Mouse (Mus musculus) heart, postnatal 4 days (tissue): Measurements from ENCODE around the gene Stap2. TPM values are rescaled to one million over a fixed set of nuclear protein-coding genes. Genes with fewer than 3 reads are reported as not detected.

Experiments used
- DNase-seq: peaks from one replicate; pipeline ENCODE4 v3.0.0; 2021
- total RNA-seq, 2 experiments: library from RNA; stranded (reverse); gene quantifications; 2 replicates each; pipeline ENCODE4 v1.2.3; 2021

Gene Stap2
- total RNA-seq, 2 experiments from 2014 or later: 13.3 to 15.2 TPM

DNA sequence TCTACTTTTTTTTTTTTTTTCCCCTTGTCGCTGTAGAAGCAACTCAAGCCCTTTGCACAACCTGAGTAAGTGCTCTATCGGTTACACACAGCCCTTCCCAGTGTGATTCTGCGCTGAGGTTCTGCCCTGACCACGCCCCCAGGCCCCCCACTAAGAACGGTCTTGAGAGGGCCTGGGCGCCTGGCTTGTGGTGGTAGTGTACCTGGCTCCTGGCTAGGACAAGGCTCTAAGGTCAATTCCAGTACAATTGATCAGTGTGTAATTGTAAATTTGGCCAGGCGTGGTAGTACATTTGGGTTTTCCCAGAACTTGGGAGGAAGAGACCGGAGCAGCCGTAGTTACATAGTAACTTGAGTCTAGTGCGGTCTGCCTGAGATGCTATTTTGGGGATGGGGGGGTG, 1.6 kb upstream of the Stap2 start:
- no peak for DNase-seq

DNA sequence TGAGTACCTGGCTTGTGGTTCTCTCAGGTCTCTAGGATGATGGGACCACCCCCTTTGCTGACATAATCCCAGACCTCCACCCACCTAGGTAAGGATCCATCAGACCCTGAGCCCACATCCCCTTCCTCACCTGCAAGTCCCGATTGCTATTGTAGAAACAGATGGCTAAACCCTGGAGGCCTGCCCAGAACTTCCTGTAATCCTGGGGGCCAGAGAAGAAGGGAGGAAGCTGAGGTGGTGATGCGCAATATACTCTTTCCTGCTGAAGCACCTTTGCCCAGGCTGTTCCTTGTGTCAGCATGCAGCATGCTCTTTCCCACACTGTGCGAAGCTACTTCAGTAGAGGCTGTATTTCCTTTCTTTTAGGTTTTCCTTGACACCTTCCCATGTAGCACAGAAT, 2.4 kb downstream of the Stap2 start:
- no peak for DNase-seq

DNA sequence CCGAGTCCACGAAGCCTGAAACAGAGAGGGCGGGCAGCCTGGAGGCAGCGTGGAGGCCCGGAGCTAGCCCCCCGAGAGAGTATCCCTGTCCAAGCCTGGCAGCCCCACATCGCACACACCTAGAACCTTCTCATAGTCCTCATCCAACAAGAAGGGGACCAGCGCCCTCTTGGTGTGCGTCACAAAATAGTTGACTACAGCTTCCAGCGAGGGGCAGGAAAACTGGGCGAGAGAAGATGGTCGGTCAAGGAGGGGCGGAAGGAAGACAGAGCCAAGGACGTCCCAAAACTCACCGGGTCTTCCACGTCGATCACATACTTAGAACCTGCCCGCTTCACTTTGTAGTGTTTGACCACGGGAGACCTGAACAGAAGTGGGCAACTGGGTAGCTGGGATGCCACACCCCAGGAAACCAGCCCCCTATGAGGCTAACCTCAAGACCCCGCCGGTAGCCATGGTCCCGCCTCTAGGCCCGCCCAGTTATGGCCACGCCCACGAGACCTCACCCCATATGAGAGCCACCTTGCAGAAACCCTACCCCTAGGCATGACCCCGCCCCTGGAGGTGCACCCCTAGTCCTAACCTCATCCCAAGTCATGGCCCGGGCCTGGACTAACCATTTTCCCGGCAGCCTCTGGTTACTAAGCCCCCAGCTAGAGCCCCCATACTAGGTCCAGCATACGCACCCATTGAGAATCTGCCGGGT, 5.4 kb downstream of the Stap2 start:
- DNase-seq: no peak

- DNase-seq: no peak
Measured at GRCm38 (mm10) chr17:55996007-55996406, 9.4 kb downstream of the Stap2 start.

DNA sequence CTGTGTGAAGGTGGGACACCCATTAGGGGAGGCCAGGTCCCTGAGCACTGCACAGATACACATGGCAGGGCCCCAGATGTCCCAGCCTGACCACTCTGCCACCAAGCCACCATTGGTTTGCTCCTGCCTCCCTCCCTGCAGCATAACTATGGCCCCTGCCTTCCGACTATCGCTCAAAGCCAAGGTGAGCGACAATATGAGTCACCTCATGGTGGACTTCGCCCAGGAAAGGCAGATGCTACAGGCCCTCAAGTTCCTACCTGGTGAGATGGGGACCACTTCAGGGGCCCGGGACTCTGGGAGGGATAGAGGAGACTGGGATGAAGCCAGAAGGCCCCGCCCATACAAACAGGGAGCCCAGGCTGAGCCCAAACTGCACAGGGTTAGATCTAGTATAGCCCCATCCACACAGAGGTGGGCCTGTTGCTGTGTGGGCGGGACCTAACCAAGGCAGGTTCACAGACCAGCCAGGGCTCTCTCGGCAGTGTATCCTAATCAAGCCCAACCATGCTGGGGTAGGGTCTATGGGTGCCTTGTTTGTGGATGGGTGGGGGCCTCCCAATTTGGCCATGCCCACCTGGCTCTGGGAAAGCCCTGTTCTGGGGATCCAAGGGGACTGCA, 15.0 kb downstream of the Stap2 start:
- DNase-seq: no peak

DNA sequence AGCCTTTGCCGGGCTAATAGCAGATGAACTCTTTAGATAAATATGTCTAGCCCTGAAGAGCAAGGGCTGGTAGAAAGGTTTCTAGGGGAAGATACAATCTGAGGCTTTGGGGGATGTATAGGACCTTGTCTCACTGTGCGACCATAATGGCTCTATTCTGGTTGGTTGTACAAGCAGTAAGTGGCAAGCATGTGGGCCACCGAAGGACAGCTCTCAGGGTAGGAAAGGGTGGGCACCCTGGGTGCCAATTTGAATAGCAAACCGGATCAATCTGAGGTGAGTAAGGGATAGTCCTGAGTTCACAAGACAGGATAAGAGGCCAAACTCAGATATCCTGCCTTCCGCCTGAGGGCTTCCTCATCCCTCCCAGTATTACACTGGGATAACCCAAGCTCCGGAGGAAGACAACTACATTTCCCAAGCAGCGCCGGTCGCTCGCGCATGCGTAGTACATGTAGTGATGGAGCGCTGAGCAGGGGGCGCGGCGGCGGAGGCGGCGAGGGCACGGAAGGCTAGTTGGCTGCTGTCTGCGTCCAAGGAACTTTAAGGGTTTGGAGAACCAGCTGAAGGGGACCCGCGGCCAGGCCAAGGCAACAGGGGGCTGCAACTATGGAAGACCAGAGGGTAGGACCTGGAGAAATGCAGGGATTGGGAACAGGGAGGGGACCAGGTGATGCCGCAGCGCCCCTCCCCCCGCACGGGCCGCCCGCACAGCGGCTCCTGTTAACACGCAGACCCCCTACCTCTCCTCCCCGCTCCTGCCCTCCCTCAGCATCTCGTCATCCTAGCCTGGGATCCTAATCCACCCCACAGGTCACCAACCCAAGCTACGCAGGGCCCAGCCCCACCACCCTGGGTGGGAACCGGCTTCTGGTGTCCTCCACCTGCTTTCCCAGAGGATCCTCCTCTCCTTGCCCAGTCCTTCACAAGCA, 19.1 kb downstream of the Stap2 start, which contains the start of gene Fsd1:
TSS of gene Fsd1 (plus strand) at position 480 of the 932 bp plus-strand sequence.
- peak; percentile 63 for DNase-seq

DNA sequence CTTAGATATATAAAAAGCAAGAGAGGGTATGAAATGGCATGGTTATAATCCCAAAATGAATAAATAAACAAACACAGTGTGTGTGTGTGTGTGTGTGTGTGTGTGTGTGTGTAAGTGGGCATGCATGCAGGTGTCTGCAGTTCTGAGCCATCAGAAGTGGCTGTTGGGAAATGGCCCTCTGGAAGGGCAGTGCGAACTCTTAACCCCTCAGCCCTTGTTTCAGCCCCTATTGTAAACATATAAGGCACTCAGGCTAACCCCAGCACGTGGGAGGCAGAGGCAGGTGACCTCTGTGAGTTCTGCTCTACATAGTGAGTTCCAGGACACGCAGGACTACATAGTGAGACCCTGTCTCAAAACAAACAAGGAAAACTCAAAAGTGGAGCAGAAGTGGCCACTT, 28.1 kb downstream of the Stap2 start:
- no peak for DNase-seq

- peak; percentile 89 for DNase-seq
Measured at GRCm38 (mm10) chr17:55976255-55976862, 29.0 kb downstream of the Stap2 start.

DNA sequence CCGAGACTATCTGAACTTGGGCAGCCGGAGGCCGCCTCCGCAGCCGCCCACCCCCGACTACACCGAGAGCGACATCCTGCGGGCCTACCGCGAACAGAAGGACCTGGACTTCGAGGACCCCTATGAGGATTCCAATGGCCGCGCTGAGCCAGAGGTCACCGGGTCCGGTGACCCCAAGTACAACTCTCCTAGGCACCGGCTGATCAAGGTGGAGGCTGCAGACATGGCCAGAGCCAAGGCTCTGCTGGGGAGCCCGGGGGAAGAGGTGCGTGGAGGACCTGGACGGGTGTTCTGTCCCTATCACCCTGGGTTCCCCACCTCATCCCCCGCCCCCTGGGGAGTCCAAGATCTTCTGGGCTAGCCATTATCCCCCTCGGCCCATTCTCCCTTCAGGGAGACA, 33.9 kb downstream of the Stap2 start:
- no peak for DNase-seq

GRCm38 (mm10) chr17:55969966-55970891, 35.2 kb downstream of the Stap2 start, which contains the start of gene Shd:
Gene Shd (plus strand): TSS chr17:55970467.
- DNase-seq: peak; percentile 50

GRCm38 (mm10) chr17:55969560-55969959, 35.8 kb downstream of the Stap2 start:
- peak; percentile 36 for DNase-seq

DNA sequence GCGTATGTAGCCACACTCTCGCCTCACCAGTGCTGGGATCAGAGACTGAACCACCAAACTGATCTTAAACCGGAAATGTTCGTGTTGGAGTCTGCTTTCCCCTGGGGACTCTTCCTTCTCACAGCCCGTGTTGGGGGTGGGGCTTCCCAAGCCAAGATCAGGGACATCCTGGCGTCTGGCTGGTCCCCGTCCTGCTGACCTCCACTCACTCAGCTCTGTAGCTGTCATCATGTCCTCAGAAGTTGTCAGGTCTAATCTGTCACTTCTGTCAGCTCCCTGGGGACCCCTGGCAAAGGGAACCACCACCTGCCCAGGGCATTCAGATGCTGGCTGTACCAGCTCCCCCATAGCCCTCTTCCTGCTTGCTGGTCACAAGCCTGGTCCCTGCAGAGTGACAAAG, 37.2 kb downstream of the Stap2 start:
- DNase-seq: peak; percentile 62

- DNase-seq: no peak
Measured at GRCm38 (mm10) chr17:55967186-55967585, 38.2 kb downstream of the Stap2 start.

DNA sequence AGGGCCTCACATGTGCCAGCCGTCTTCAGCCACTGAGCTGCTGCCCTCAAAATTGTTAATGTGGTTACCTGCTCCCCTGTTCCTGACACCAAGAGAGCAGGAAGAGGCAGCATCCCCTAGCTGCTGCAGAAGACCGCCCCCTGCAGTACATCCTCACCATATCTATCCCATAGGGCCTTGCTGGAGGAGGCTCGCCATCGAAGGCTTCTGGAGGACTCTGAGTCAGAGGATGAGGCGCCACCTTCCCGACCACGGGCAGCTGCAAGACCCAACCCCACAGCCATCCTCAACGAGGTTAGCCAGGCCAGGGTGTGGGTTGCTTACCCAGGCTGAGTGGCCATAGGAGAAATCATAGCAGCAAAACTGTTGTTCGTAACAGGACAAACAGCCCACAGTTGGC, 40.4 kb downstream of the Stap2 start:
- DNase-seq: no peak

GRCm38 (mm10) chr17:55964496-55964895, 40.9 kb downstream of the Stap2 start:
- DNase-seq: no peak

GRCm38 (mm10) chr17:55963171-55963570, 42.2 kb downstream of the Stap2 start:
- DNase-seq: no peak

DNA sequence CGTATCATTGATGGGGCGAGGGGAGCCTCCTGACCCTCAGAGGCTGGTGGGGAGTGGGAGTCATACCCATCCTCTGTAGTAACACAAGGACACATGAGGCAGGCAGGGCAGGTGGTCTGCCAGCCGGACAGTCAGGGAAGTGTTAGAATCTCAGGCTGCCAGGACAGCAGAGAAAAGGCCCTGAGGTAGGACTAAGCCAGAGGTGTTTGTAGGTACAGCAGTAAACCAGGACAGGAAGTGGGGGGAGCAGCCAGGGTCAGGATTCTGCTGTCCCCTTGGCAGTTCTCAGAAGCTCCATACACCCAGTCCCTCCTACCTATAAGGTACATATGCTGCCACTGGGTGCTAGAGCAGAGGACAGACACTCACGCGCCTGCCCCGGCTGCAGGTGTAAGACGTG, 43.8 kb downstream of the Stap2 start:
- no peak for DNase-seq

- no peak for DNase-seq
Measured at GRCm38 (mm10) chr17:55960791-55961190, 44.6 kb downstream of the Stap2 start.

GRCm38 (mm10) chr17:55959946-55960740, 45.2 kb downstream of the Stap2 start:
- DNase-seq: no peak

DNA sequence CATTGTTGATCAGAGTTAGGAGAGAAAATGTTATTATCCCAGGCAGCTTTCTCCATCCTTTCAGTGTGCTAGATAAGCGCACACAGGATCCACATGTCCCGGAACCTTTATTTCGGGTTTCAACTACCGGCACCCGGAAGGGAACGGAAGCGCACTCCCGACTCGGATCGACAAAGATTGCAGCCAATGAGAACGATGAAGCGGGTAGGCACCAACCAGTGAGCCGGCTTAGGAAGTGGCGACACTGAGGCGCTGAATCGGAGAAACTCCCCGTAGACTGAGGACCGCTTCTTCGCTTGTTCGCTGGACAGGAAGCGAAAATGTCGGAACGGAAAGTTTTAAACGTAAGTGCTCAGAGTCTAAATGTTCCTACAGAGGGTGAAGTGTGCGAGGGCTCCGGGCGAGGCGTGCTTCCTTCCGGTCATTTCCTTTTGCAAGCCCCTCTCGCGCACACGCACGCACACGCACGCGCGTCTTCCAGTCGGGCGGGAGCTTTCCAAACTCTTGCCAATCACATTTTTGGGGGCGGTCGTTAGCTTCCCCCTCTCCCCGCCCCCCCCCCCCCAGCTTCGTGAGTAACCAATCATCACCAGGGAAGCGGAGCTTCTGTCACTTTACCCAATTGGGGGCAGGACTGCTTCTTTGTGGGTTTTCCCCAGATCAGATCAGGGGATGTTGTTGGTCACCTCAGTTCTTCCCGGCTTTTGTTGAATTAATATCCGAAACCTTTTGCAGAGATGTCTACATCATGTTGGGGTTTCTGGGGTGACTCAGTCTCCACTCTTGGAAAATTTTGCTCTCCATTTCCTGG, 46.3 kb downstream of the Stap2 start, which contains the start of gene Yju2:
TSS of gene Yju2 (plus strand) at position 182 of the 811 bp plus-strand sequence.
- peak; percentile 95 for DNase-seq
